Mouse (Mus musculus): ENCODE data around the gene Pi16. TPM values are rescaled to one million over a fixed set of nuclear protein-coding genes. Genes with fewer than 3 reads are reported as not detected.

Pi16 gene
- polyA plus RNA-seq, 1 experiment, result 4.2 TPM

GRCm38 (mm10) chr17:29319476-29319875, 2.0 kb downstream of the Pi16 start:
- no peak for DNase-seq (ENCODE audit: low read depth in 1 of 2, low spot score in 2 of 2)
- no peak for TF ChIP-seq CTCF (IDR thresholded peaks at IDR 0.05; ENCODE audit: extremely low read depth, insufficient read depth, insufficient read length, insufficient replicate concordance)
- no peak for TF ChIP-seq POLR2A (IDR thresholded peaks at IDR 0.05; ENCODE audit: low read depth, low read length)
- Histone ChIP-seq H3K4me1 (ENCODE audit: control insufficient read depth, insufficient read depth, insufficient read length) (no peaks in the 10 kb centered on the region), H3K27ac (ENCODE audit: insufficient read depth, low read length) (no peak overlapping the region), H3K27me3 (ENCODE audit: control insufficient read depth, insufficient read depth, low read length) (no peaks in the 10 kb centered on the region), H3K4me3 (ENCODE audit: extremely low read depth, insufficient read depth, insufficient read length) (no peak overlapping the region), H3K36me3 (ENCODE audit: control insufficient read depth, insufficient read depth, low read length) (no peaks in the 10 kb centered on the region)
- 77% methylated on average over 7 of the region's 7 CpGs for WGBS

GRCm38 (mm10) chr17:29319881-29320639, 2.6 kb downstream of the Pi16 start:
- Histone ChIP-seq H3K4me1 (ENCODE audit: control insufficient read depth, insufficient read depth, insufficient read length) (no peaks in the 10 kb centered on the region), H3K36me3 (ENCODE audit: control insufficient read depth, insufficient read depth, low read length) (no peaks in the 10 kb centered on the region), H3K4me3 (ENCODE audit: extremely low read depth, insufficient read depth, insufficient read length) (no peak overlapping the region), H3K27ac (ENCODE audit: insufficient read depth, low read length) (no peak overlapping the region), H3K27me3 (ENCODE audit: control insufficient read depth, insufficient read depth, low read length) (no peaks in the 10 kb centered on the region)
- TF ChIP-seq POLR2A (IDR thresholded peaks at IDR 0.05; ENCODE audit: low read depth, low read length) (no peak), CTCF (IDR thresholded peaks at IDR 0.05; ENCODE audit: extremely low read depth, insufficient read depth, insufficient read length, insufficient replicate concordance) (no peak)
- no peak for DNase-seq (ENCODE audit: low read depth in 1 of 2, low spot score in 2 of 2)
- WGBS, result 78% methylated on average over 8 of the region's 8 CpGs

- H3K36me3 ChIP-seq (ENCODE audit: control insufficient read depth, insufficient read depth, low read length), result no peaks in the 10 kb centered on the region
- no peak for TF ChIP-seq POLR2A (IDR thresholded peaks at IDR 0.05; ENCODE audit: low read depth, low read length)
- no peak for TF ChIP-seq CTCF (IDR thresholded peaks at IDR 0.05; ENCODE audit: extremely low read depth, insufficient read depth, insufficient read length, insufficient replicate concordance)
- H3K4me3 ChIP-seq (ENCODE audit: extremely low read depth, insufficient read depth, insufficient read length), result no peak overlapping the region
- 91% methylated on average over 41 of the region's 41 CpGs for WGBS
- peaks cover 5% of the 10 kb centered on the region; the same call in 1 of the 2 replicates for H3K4me1 ChIP-seq (ENCODE audit: control insufficient read depth, insufficient read depth, insufficient read length)
- DNase-seq (ENCODE audit: low read depth in 1 of 2, low spot score in 2 of 2), result no peak
- H3K27ac ChIP-seq (ENCODE audit: insufficient read depth, low read length), result no peak overlapping the region
- H3K27me3 ChIP-seq (ENCODE audit: control insufficient read depth, insufficient read depth, low read length), result no peaks in the 10 kb centered on the region
Observed at GRCm38 (mm10) chr17:29321765-29322602, 4.5 kb downstream of the Pi16 start.

GRCm38 (mm10) chr17:29322603-29322962, 5.1 kb downstream of the Pi16 start:
- TF ChIP-seq POLR2A (IDR thresholded peaks at IDR 0.05; ENCODE audit: low read depth, low read length), result no peak
- no peak for TF ChIP-seq CTCF (IDR thresholded peaks at IDR 0.05; ENCODE audit: extremely low read depth, insufficient read depth, insufficient read length, insufficient replicate concordance)
- Histone ChIP-seq H3K27ac (ENCODE audit: insufficient read depth, low read length) (no peak overlapping the region), H3K27me3 (ENCODE audit: control insufficient read depth, insufficient read depth, low read length) (no peaks in the 10 kb centered on the region), H3K36me3 (ENCODE audit: control insufficient read depth, insufficient read depth, low read length) (no peaks in the 10 kb centered on the region), H3K4me3 (ENCODE audit: extremely low read depth, insufficient read depth, insufficient read length) (no peak overlapping the region), H3K4me1 (ENCODE audit: control insufficient read depth, insufficient read depth, insufficient read length) (peaks cover 5% of the 10 kb centered on the region; the same call in 1 of the 2 replicates)
- WGBS, result 90% methylated on average over 18 of the region's 18 CpGs
- no peak for DNase-seq (ENCODE audit: low read depth in 1 of 2, low spot score in 2 of 2)

DNA sequence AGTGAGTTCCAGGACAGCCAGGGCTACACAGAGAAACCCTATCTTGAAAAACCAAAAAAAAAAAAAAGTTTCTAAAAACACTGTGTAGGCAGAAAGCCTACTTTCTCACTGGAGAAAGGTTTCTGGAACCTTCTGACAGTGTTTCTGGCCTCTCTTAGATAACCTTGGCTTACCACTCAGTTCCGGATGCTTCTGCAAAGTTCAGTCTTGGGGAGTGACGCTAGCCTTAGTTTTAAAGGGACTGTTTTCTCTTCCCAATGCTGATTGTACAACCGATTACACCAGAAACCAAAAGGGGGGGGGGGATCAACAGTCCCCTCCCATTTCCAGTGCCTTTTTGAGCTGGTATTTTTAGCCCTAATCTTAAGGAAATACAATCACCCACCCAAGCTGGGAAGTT, 6.1 kb downstream of the Pi16 start:
- no peak for DNase-seq (ENCODE audit: low read depth in 1 of 2, low spot score in 2 of 2)
- Histone ChIP-seq H3K36me3 (ENCODE audit: control insufficient read depth, insufficient read depth, low read length) (no peaks in the 10 kb centered on the region), H3K4me3 (ENCODE audit: extremely low read depth, insufficient read depth, insufficient read length) (no peak overlapping the region), H3K27me3 (ENCODE audit: control insufficient read depth, insufficient read depth, low read length) (no peaks in the 10 kb centered on the region), H3K4me1 (ENCODE audit: control insufficient read depth, insufficient read depth, insufficient read length) (peaks cover 6% of the 10 kb centered on the region; the same call in 1 of the 2 replicates), H3K27ac (ENCODE audit: insufficient read depth, low read length) (no peak overlapping the region)
- TF ChIP-seq POLR2A (IDR thresholded peaks at IDR 0.05; ENCODE audit: low read depth, low read length) (no peak), CTCF (IDR thresholded peaks at IDR 0.05; ENCODE audit: extremely low read depth, insufficient read depth, insufficient read length, insufficient replicate concordance) (no peak)
- 87% methylated on average over 3 of the region's 3 CpGs for WGBS

DNA sequence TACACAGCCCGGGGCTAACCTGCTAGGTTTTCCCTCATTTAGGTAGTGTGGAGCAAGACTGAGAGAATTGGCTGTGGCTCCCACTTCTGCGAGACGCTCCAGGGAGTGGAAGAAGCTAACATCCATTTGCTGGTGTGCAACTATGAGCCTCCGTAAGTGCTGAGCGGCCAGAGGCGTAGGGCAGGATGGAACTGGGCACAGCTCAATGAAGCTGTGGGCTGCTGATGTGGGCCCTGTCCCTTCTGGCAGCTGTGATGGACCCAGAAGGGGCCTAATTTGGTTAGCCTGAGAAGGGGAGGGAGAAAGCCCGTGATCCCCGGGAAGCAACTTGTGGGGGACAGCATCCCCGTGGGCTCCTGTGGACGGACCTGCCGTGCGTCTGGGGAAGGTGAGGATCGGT, 8.4 kb downstream of the Pi16 start:
- DNase-seq (ENCODE audit: low read depth in 1 of 2, low spot score in 2 of 2), result no peak
- 92% methylated on average over 13 of the region's 13 CpGs for WGBS
- Histone ChIP-seq H3K4me3 (ENCODE audit: extremely low read depth, insufficient read depth, insufficient read length) (no peak overlapping the region), H3K36me3 (ENCODE audit: control insufficient read depth, insufficient read depth, low read length) (peaks cover 5% of the 10 kb centered on the region; the same call in 1 of the 2 replicates), H3K27ac (ENCODE audit: insufficient read depth, low read length) (no peak overlapping the region), H3K4me1 (ENCODE audit: control insufficient read depth, insufficient read depth, insufficient read length) (peaks cover 9% of the 10 kb centered on the region; the same call in 1 of the 2 replicates), H3K27me3 (ENCODE audit: control insufficient read depth, insufficient read depth, low read length) (no peaks in the 10 kb centered on the region)
- TF ChIP-seq POLR2A (IDR thresholded peaks at IDR 0.05; ENCODE audit: low read depth, low read length), result no peak
- TF ChIP-seq CTCF (IDR thresholded peaks at IDR 0.05; ENCODE audit: extremely low read depth, insufficient read depth, insufficient read length, insufficient replicate concordance), result no peak
